Mouse (Mus musculus) heart, postnatal 14 days (tissue): ENCODE measurements at regions not wholly inside any gene's neighbourhood (a gene's known extent, or its start where the extent isn't known, plus 50 kb on each side); places are given as distances from the start of the nearest gene placed in this dataset.
"Not testable (repeated sequence)": the region's sequence is repeated elsewhere in the genome, so short reads cannot be mapped to it uniquely, and the experiment has no call there.

Experiments
- DNase-seq, 2 experiments: peaks; one replicate each; pipeline ENCODE4 v3.0.0; 2021 to 2022
- intact Hi-C: fragments of 180-260 bp; cut with DNase I; formaldehyde crosslinking; loops from one replicate; pipeline ENCODE4 v1.15.1; 2025

- no peak for DNase-seq
- intact Hi-C loops = no loop called here
Measured at GRCm38 (mm10) chr13:18651658-18652057, 65.4 kb upstream of the Vps41 start.

GRCm38 (mm10) chr13:18614763-18615616 is 102.1 kb upstream of the Vps41 start:
- intact Hi-C loops = no loop called here
- no peak for DNase-seq

GRCm38 (mm10) chr13:18580718-18581550 is 136.2 kb upstream of the Vps41 start:
- no peak for DNase-seq
- intact Hi-C loops = no loop called here

- intact Hi-C loops = no loop called here
- DNase-seq = no peak
Measured at GRCm38 (mm10) chr13:18576016-18576415, 141.1 kb upstream of the Vps41 start.

GRCm38 (mm10) chr13:18575599-18575998 is 141.5 kb upstream of the Vps41 start:
- intact Hi-C loops = no loop called here

GRCm38 (mm10) chr13:18542032-18542431 is 144.5 kb upstream of the Pou6f2 start:
- not testable (repeated sequence) for DNase-seq

More at GRCm38 (mm10) chr13:18575599-18575998, 141.5 kb upstream of the Vps41 start:
- no peak for DNase-seq

GRCm38 (mm10) chr13:18530509-18530908 is 133.0 kb upstream of the Pou6f2 start:
- DNase-seq = peak in 1 of 2 experiments; percentile 29
- intact Hi-C loops = no loop called here

More at GRCm38 (mm10) chr13:18542032-18542431, 144.5 kb upstream of the Pou6f2 start:
- intact Hi-C loops = not testable (repeated sequence)

GRCm38 (mm10) chr13:18498159-18498558 is 100.7 kb upstream of the Pou6f2 start:
- intact Hi-C loops = no loop called here
- no peak for DNase-seq

GRCm38 (mm10) chr13:18497582-18498157 is 100.2 kb upstream of the Pou6f2 start:
- intact Hi-C loops = no loop called here
- no peak for DNase-seq

GRCm38 (mm10) chr13:18495021-18495811 is 97.7 kb upstream of the Pou6f2 start:
- intact Hi-C loops = no loop called here
- DNase-seq = no peak

GRCm38 (mm10) chr13:18485785-18486184 is 88.3 kb upstream of the Pou6f2 start:
- DNase-seq, intact Hi-C loops: not testable (repeated sequence)

GRCm38 (mm10) chr13:18485080-18485479 is 87.6 kb upstream of the Pou6f2 start:
- DNase-seq = no peak
- intact Hi-C loops = no loop called here

GRCm38 (mm10) chr13:18476311-18476710 is 78.8 kb upstream of the Pou6f2 start:
- intact Hi-C loops = no loop called here
- DNase-seq = no peak

GRCm38 (mm10) chr13:18471534-18471933 is 74.0 kb upstream of the Pou6f2 start:
- no peak for DNase-seq
- intact Hi-C loops = no loop called here

GRCm38 (mm10) chr13:18465921-18466320 is 68.4 kb upstream of the Pou6f2 start:
- DNase-seq = no peak
- intact Hi-C loops = no loop called here

GRCm38 (mm10) chr13:18462221-18462620 is 64.7 kb upstream of the Pou6f2 start:
- intact Hi-C loops = no loop called here
- DNase-seq = no peak

GRCm38 (mm10) chr13:18457337-18458236 is 60.1 kb upstream of the Pou6f2 start:
- DNase-seq = no peak
- intact Hi-C loops = no loop called here
